Mouse (Mus musculus): ENCODE results near the gene Helz.

Helz gene

GRCm38 (mm10) chr11:107707897-107708610, 160.3 kb downstream of the Helz start:
- TF ChIP-seq GATA4 (IDR thresholded peaks at IDR 0.05; ENCODE audit: insufficient replicate concordance, low read length): no peak

GRCm38 (mm10) chr11:107710379-107710778, 162.6 kb downstream of the Helz start:
- TF ChIP-seq GATA4 (IDR thresholded peaks at IDR 0.05; ENCODE audit: insufficient replicate concordance, low read length): no peak

GRCm38 (mm10) chr11:107714368-107714767, 166.6 kb downstream of the Helz start:
- TF ChIP-seq GATA4 (IDR thresholded peaks at IDR 0.05; ENCODE audit: insufficient replicate concordance, low read length): no peak

GRCm38 (mm10) chr11:107716332-107716938, 168.7 kb downstream of the Helz start, which contains the start of gene Cacng1:
Gene Cacng1 (minus strand): TSS chr11:107716522.
- no peak for TF ChIP-seq GATA4 (IDR thresholded peaks at IDR 0.05; ENCODE audit: insufficient replicate concordance, low read length)

GRCm38 (mm10) chr11:107720264-107721021, 172.7 kb downstream of the Helz start:
- TF ChIP-seq GATA4 (IDR thresholded peaks at IDR 0.05; ENCODE audit: insufficient replicate concordance, low read length): no peak

- TF ChIP-seq GATA4 (IDR thresholded peaks at IDR 0.05; ENCODE audit: insufficient replicate concordance, low read length): no peak
Observed at GRCm38 (mm10) chr11:107721057-107721456, 173.3 kb downstream of the Helz start.

- no peak for TF ChIP-seq GATA4 (IDR thresholded peaks at IDR 0.05; ENCODE audit: insufficient replicate concordance, low read length)
Observed at GRCm38 (mm10) chr11:107724603-107725002, 176.9 kb downstream of the Helz start.

GRCm38 (mm10) chr11:107728073-107728863, 180.5 kb downstream of the Helz start:
- TF ChIP-seq GATA4 (IDR thresholded peaks at IDR 0.05; ENCODE audit: insufficient replicate concordance, low read length): no peak

- TF ChIP-seq GATA4 (IDR thresholded peaks at IDR 0.05; ENCODE audit: insufficient replicate concordance, low read length): no peak
Observed at GRCm38 (mm10) chr11:107729141-107729540, 181.4 kb downstream of the Helz start.

- TF ChIP-seq GATA4 (IDR thresholded peaks at IDR 0.05; ENCODE audit: insufficient replicate concordance, low read length): no peak
Observed at GRCm38 (mm10) chr11:107730940-107731339, 183.2 kb downstream of the Helz start.

- TF ChIP-seq GATA4 (IDR thresholded peaks at IDR 0.05; ENCODE audit: insufficient replicate concordance, low read length): no peak
Observed at GRCm38 (mm10) chr11:107731498-107731897, 183.8 kb downstream of the Helz start.

- no peak for TF ChIP-seq GATA4 (IDR thresholded peaks at IDR 0.05; ENCODE audit: insufficient replicate concordance, low read length)
Observed at GRCm38 (mm10) chr11:107734133-107734532, 186.4 kb downstream of the Helz start.

- no peak for TF ChIP-seq GATA4 (IDR thresholded peaks at IDR 0.05; ENCODE audit: insufficient replicate concordance, low read length)
Observed at GRCm38 (mm10) chr11:107737886-107738285, 190.2 kb downstream of the Helz start.

GRCm38 (mm10) chr11:107738418-107739099, 190.8 kb downstream of the Helz start:
- TF ChIP-seq GATA4 (IDR thresholded peaks at IDR 0.05; ENCODE audit: insufficient replicate concordance, low read length): no peak

Data from liver, adult (tissue).